Mouse (Mus musculus) T-cell, adult 2 months (primary cell): ENCODE results near the gene Gm9817.
"Not testable (repeated sequence)": the region's sequence is repeated elsewhere in the genome, so short reads cannot be mapped to it uniquely, and the experiment has no call there.

Experiments
- DNase-seq: peaks from one replicate; pipeline ENCODE4 v3.0.0; 2022; ENCODE audit warnings: low spot score

Gene Gm9817

GRCm38 (mm10) chr13:45078392-45078791, at the start of gene Gm9817:
TSS of gene Gm9817 (plus strand) at chr13:45078692.
- DNase-seq: not testable (repeated sequence)

- DNase-seq: no peak
These were observed 48.7 kb upstream of the Gm9817 start for GRCm38 (mm10) chr13:45029791-45030190.

GRCm38 (mm10) chr13:45030830-45031229, 47.7 kb upstream of the Gm9817 start:
- peak; percentile 87 for DNase-seq

- no peak for DNase-seq
These were observed 47.2 kb upstream of the Gm9817 start for GRCm38 (mm10) chr13:45031314-45031713.

- no peak for DNase-seq
These were observed 46.7 kb upstream of the Gm9817 start for GRCm38 (mm10) chr13:45031748-45032147.

GRCm38 (mm10) chr13:45032484-45032883, 46.0 kb upstream of the Gm9817 start:
- DNase-seq: no peak

GRCm38 (mm10) chr13:45033360-45033759, 45.1 kb upstream of the Gm9817 start:
- no peak for DNase-seq

GRCm38 (mm10) chr13:45034759-45035158, 43.7 kb upstream of the Gm9817 start:
- DNase-seq: no peak

- DNase-seq: no peak
These were observed 42.1 kb upstream of the Gm9817 start for GRCm38 (mm10) chr13:45036417-45036816.

GRCm38 (mm10) chr13:45040195-45040594, 38.3 kb upstream of the Gm9817 start:
- no peak for DNase-seq

GRCm38 (mm10) chr13:45040741-45041140, 37.8 kb upstream of the Gm9817 start:
- no peak for DNase-seq

- DNase-seq: no peak
These were observed 35.0 kb upstream of the Gm9817 start for GRCm38 (mm10) chr13:45043466-45043865.

GRCm38 (mm10) chr13:45049261-45050020, 29.1 kb upstream of the Gm9817 start:
- DNase-seq: no peak

- no peak for DNase-seq
These were observed 25.7 kb upstream of the Gm9817 start for GRCm38 (mm10) chr13:45052805-45053204.

GRCm38 (mm10) chr13:45053843-45054242, 24.6 kb upstream of the Gm9817 start:
- DNase-seq: no peak

- no peak for DNase-seq
These were observed 19.3 kb upstream of the Gm9817 start for GRCm38 (mm10) chr13:45059206-45059605.

- DNase-seq: no peak
These were observed 15.3 kb upstream of the Gm9817 start for GRCm38 (mm10) chr13:45063146-45063545.

GRCm38 (mm10) chr13:45064951-45065350, 13.5 kb upstream of the Gm9817 start:
- DNase-seq: no peak

- no peak for DNase-seq
These were observed 8.1 kb upstream of the Gm9817 start for GRCm38 (mm10) chr13:45070366-45070765.

- DNase-seq: no peak
These were observed 3.5 kb upstream of the Gm9817 start for GRCm38 (mm10) chr13:45075012-45075411.

GRCm38 (mm10) chr13:45075715-45076114, 2.8 kb upstream of the Gm9817 start:
- no peak for DNase-seq

- no peak for DNase-seq
These were observed 2.3 kb downstream of the Gm9817 start for GRCm38 (mm10) chr13:45080771-45081170.

- no peak for DNase-seq
These were observed 5.2 kb downstream of the Gm9817 start for GRCm38 (mm10) chr13:45083696-45084095.

GRCm38 (mm10) chr13:45088796-45089221, 10.3 kb downstream of the Gm9817 start:
- DNase-seq: no peak
